Mouse (Mus musculus) thymus, adult 2 months (tissue): ENCODE measurements around the gene Tmem88b. TPM values are rescaled to one million over a fixed set of nuclear protein-coding genes. Genes with fewer than 3 reads are reported as not detected.

Experiments
- DNase-seq: peaks from one replicate; pipeline ENCODE4 v3.0.0; 2021
- H3K27ac ChIP-seq: fragments of 200-500 bp; 2 replicates; pipeline ENCODE4 v1.5.1; 2012; ENCODE audit warnings: low read length, control low read depth; ENCODE audit not compliant: control insufficient read depth, insufficient read depth
- H3K27me3 ChIP-seq: fragments of 200-500 bp; 2 replicates; pipeline ENCODE4 v1.6.1; 2012; ENCODE audit warnings: mild to moderate bottlenecking, low read length, moderate library complexity, mixed read lengths; ENCODE audit not compliant: control insufficient read depth, insufficient read depth
- H3K36me3 ChIP-seq: fragments of 200-500 bp; 2 replicates; pipeline ENCODE4 v1.6.1; 2012; ENCODE audit warnings: mild to moderate bottlenecking, low read length, moderate library complexity; ENCODE audit not compliant: control insufficient read depth, insufficient read depth
- H3K4me1 ChIP-seq: fragments of 200-500 bp; replicated peaks from 2 replicates; pipeline ENCODE4 v1.6.1; 2012; ENCODE audit warnings: low read length; ENCODE audit not compliant: control insufficient read depth, insufficient read depth
- H3K4me3 ChIP-seq: fragments of 200-500 bp; 2 replicates; pipeline ENCODE4 v1.5.1; 2012; ENCODE audit warnings: mild to moderate bottlenecking, low read length, control low read depth, moderate library complexity; ENCODE audit not compliant: control insufficient read depth, insufficient read depth
- CTCF ChIP-seq: fragments of 200-500 bp; IDR thresholded peaks from 2 replicates; pipeline ENCODE4 v1.5.1; 2012; ENCODE audit warnings: mild to moderate bottlenecking, control low read depth, low read length, moderate library complexity, borderline replicate concordance; ENCODE audit not compliant: control insufficient read depth, poor library complexity, insufficient read depth; ENCODE audit errors: extremely low read depth
- POLR2A ChIP-seq: fragments of 200-500 bp; IDR thresholded peaks from 2 replicates; pipeline ENCODE4 v1.6.1; 2012; ENCODE audit warnings: mild to moderate bottlenecking, low read length, control low read depth, moderate library complexity; ENCODE audit not compliant: control insufficient read depth, poor library complexity, insufficient read depth; ENCODE audit errors: extremely low read depth
- WGBS: fragments of 180-500 bp; shearing (Covaris S2); methylation state at CpG from one replicate; pipeline ENCODE4 v1.1.7; 2018; 5-methylcytosine and 5-hydroxymethylcytosine counted together
- polyA plus RNA-seq: library from polyadenylated mRNA; depleted of rRNA; stranded (reverse); fragments of >200 nt; gene quantifications from 2 replicates; pipeline ENCODE4 v1.2.3, GENCODE M21; 2012

The Tmem88b gene
- polyA plus RNA-seq, 1 experiment = 0.58 TPM

GRCm38 (mm10) chr4:155773335-155774078 is 12.2 kb downstream of the Tmem88b start:
- TF ChIP-seq POLR2A (no peak), CTCF (no peak)
- WGBS = 45% methylated on average over 5 of the region's 5 CpGs
- Histone ChIP-seq H3K36me3 (no peaks in the 10 kb centered on the region), H3K27me3 (no peaks in the 10 kb centered on the region), H3K4me1 (peaks cover 18% of the 10 kb centered on the region), H3K27ac (no peak overlapping the region), H3K4me3 (no peak overlapping the region)
- no peak for DNase-seq

DNA sequence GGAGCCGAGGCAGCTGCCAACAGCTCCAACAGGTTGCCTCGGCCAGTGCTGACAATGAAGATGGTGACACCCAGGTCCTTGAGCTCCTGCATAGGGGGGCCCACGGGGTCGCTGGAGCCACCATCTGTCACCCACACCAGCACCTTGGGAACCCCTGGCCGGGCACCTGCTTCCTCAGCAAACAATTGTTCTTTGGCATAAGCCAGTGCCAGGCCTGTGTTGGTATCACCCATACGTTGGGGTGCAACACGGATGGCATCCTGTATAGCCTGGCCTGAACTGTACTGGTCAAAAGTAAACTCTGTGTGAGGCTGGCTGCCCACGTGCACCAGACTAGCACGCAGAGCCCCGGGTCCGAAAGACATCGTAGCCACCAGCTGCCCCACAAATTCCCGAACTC is 12.9 kb downstream of the Tmem88b start:
- DNase-seq = no peak
- Histone ChIP-seq H3K27ac (no peak overlapping the region), H3K4me3 (no peak overlapping the region), H3K27me3 (no peaks in the 10 kb centered on the region), H3K4me1 (peaks cover 18% of the 10 kb centered on the region), H3K36me3 (no peaks in the 10 kb centered on the region)
- TF ChIP-seq POLR2A (no peak), CTCF (no peak)
- 95% methylated on average over 13 of the region's 13 CpGs for WGBS

- H3K27ac ChIP-seq = no peak overlapping the region
- H3K36me3 ChIP-seq = no peaks in the 10 kb centered on the region
- DNase-seq = no peak
- no peak overlapping the region for H3K4me3 ChIP-seq
- peaks cover 18% of the 10 kb centered on the region for H3K4me1 ChIP-seq
- TF ChIP-seq CTCF = no peak
- no peak for TF ChIP-seq POLR2A
- H3K27me3 ChIP-seq = no peaks in the 10 kb centered on the region
- WGBS = 87% methylated on average over 2 of the region's 2 CpGs
Measured at GRCm38 (mm10) chr4:155771706-155772105, 14.0 kb downstream of the Tmem88b start.

DNA sequence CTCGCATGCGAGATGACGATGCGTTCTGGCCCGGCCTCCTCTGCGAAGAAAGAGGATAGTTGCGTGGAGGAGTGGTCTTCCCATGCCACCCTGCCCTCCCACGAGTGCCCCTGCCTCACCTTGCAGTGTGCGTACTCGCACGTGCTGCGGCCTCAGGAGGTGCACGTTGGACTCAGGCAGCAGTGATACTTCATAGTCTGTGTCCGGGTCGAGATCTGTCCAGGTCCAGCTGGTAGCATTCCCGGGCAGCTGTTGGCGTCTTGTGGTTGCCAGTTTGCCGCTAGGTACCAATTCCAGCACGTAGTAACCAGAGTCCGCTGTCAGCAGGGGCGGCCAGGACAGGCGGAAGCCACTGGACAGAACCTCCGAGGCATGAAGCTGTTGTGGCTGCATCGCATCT is 15.0 kb downstream of the Tmem88b start:
- Histone ChIP-seq H3K4me3 (no peak overlapping the region), H3K27me3 (no peaks in the 10 kb centered on the region), H3K36me3 (no peaks in the 10 kb centered on the region), H3K27ac (no peak overlapping the region), H3K4me1 (peaks cover 18% of the 10 kb centered on the region)
- 76% methylated on average over 24 of the region's 24 CpGs for WGBS
- no peak for TF ChIP-seq CTCF
- no peak for TF ChIP-seq POLR2A
- no peak for DNase-seq

GRCm38 (mm10) chr4:155769880-155770512 is 15.7 kb downstream of the Tmem88b start:
- no peaks in the 10 kb centered on the region for H3K27me3 ChIP-seq
- no peak overlapping the region for H3K27ac ChIP-seq
- no peaks in the 10 kb centered on the region for H3K36me3 ChIP-seq
- TF ChIP-seq CTCF = peak; percentile 99
- TF ChIP-seq POLR2A = 0 out of 2 replicates have a peak, but pooled peaks have one; percentile 17
- H3K4me3 ChIP-seq = peak overlapping the region; percentile 41
- WGBS = 2% methylated on average over 39 of the region's 39 CpGs
- DNase-seq = peak; percentile 81
- H3K4me1 ChIP-seq = peaks cover 13% of the 10 kb centered on the region

- no peak overlapping the region for H3K4me3 ChIP-seq
- no peak for DNase-seq
- H3K27ac ChIP-seq = no peak overlapping the region
- TF ChIP-seq POLR2A (no peak), CTCF (no peak)
- no peaks in the 10 kb centered on the region for H3K36me3 ChIP-seq
- 83% methylated on average over 5 of the region's 5 CpGs for WGBS
- peaks cover 9% of the 10 kb centered on the region for H3K4me1 ChIP-seq
- no peaks in the 10 kb centered on the region for H3K27me3 ChIP-seq
Measured at GRCm38 (mm10) chr4:155769496-155769879, 16.2 kb downstream of the Tmem88b start.
